Mouse (Mus musculus) small intestine, adult 2 months (tissue): ENCODE data around the gene Gm49711.
"Not testable (repeated sequence)": the region's sequence is repeated elsewhere in the genome, so short reads cannot be mapped to it uniquely, and the experiment has no call there.

Experiments
- CTCF ChIP-seq: fragments of 200-500 bp; IDR thresholded peaks from 2 replicates; pipeline ENCODE4 v1.5.1; 2012; ENCODE audit warnings: low read depth, mild to moderate bottlenecking, control low read depth, inconsistent platforms, low read length, moderate library complexity, mixed read lengths; ENCODE audit not compliant: insufficient replicate concordance, insufficient read length; ENCODE audit errors: extremely low read depth
- POLR2A ChIP-seq: fragments of 200-500 bp; IDR thresholded peaks from 2 replicates; pipeline ENCODE4 v1.6.1; 2012; ENCODE audit warnings: low read depth, mild to moderate bottlenecking, control low read depth, inconsistent platforms, low read length, moderate library complexity

GRCm38 (mm10) chr16:92213911-92214310 is 155.8 kb downstream of the Gm49711 start:
- TF ChIP-seq POLR2A, CTCF: not testable (repeated sequence)
